Mouse (Mus musculus): ENCODE results near the gene Syn3. TPM values are rescaled to one million over a fixed set of nuclear protein-coding genes. Genes with fewer than 3 reads are reported as not detected.

The Syn3 gene
- polyA plus RNA-seq, 1 experiment from 2014 or later: 7.6 TPM

GRCm38 (mm10) chr10:86312976-86313375 lies 185.7 kb downstream of the Syn3 start:
- no peaks in the 10 kb centered on the region for H3K27me3 ChIP-seq
- H3K9ac ChIP-seq: no peak overlapping the region
- H3K9me3 ChIP-seq (replicated peaks): no peaks in the 10 kb centered on the region
- H3K36me3 ChIP-seq (ENCODE audit: poor library complexity, severe bottlenecking): no peaks in the 10 kb centered on the region
- no peak overlapping the region for H3K27ac ChIP-seq
- ATAC-seq: no peak
- peaks cover 7% of the 10 kb centered on the region; the same call in 1 of the 2 replicates for H3K4me1 ChIP-seq
- no peak overlapping the region for H3K4me3 ChIP-seq
- no peak overlapping the region for H3K4me2 ChIP-seq
- 92% methylated on average over 3 of the region's 3 CpGs for WGBS

GRCm38 (mm10) chr10:86310527-86310926 lies 188.2 kb downstream of the Syn3 start:
- H3K27me3 ChIP-seq: no peaks in the 10 kb centered on the region
- H3K9ac ChIP-seq: no peak overlapping the region
- WGBS: 86% methylated on average over 6 of the region's 6 CpGs
- peaks cover 3% of the 10 kb centered on the region; the same call in 1 of the 2 replicates for H3K4me1 ChIP-seq
- no peak overlapping the region for H3K4me2 ChIP-seq
- H3K4me3 ChIP-seq: no peak overlapping the region
- H3K9me3 ChIP-seq (replicated peaks): no peaks in the 10 kb centered on the region
- no peak overlapping the region for H3K27ac ChIP-seq
- ATAC-seq: no peak
- no peaks in the 10 kb centered on the region for H3K36me3 ChIP-seq (ENCODE audit: poor library complexity, severe bottlenecking)

GRCm38 (mm10) chr10:86307235-86307634 lies 191.5 kb downstream of the Syn3 start:
- ATAC-seq: no peak
- Histone ChIP-seq H3K4me3 (no peak overlapping the region), H3K4me2 (no peak overlapping the region), H3K9me3 (replicated peaks) (no peaks in the 10 kb centered on the region), H3K27me3 (no peaks in the 10 kb centered on the region), H3K4me1 (peaks cover 23% of the 10 kb centered on the region), H3K36me3 (ENCODE audit: poor library complexity, severe bottlenecking) (no peaks in the 10 kb centered on the region), H3K9ac (no peak overlapping the region), H3K27ac (no peak overlapping the region)
- 93% methylated on average over 4 of the region's 4 CpGs for WGBS

GRCm38 (mm10) chr10:86304583-86304982 lies 194.1 kb downstream of the Syn3 start:
- Histone ChIP-seq H3K4me2 (no peak overlapping the region), H3K9ac (no peak overlapping the region), H3K4me3 (no peak overlapping the region), H3K4me1 (peaks cover 47% of the 10 kb centered on the region), H3K27ac (no peak overlapping the region), H3K36me3 (ENCODE audit: poor library complexity, severe bottlenecking) (no peaks in the 10 kb centered on the region), H3K9me3 (replicated peaks) (no peaks in the 10 kb centered on the region), H3K27me3 (peaks cover 6% of the 10 kb centered on the region; the same call in 1 of the 2 replicates)
- no peak for ATAC-seq
- 3% methylated on average over 2 of the region's 2 CpGs for WGBS

- Histone ChIP-seq H3K36me3 (ENCODE audit: poor library complexity, severe bottlenecking) (no peaks in the 10 kb centered on the region), H3K9ac (peak overlapping the region; percentile 16; the same call in 1 of the 2 replicates), H3K4me1 (peaks cover 47% of the 10 kb centered on the region), H3K9me3 (replicated peaks) (no peaks in the 10 kb centered on the region), H3K27me3 (peaks cover 11% of the 10 kb centered on the region; the same call in 1 of the 2 replicates), H3K27ac (0 out of 2 replicates have a peak overlapping the region, but pooled peaks have one; percentile 5), H3K4me2 (peak overlapping the region; percentile 99; the same call in 1 of the 2 replicates), H3K4me3 (no peak overlapping the region)
- ATAC-seq: no peak
- 45% methylated on average over 2 of the region's 2 CpGs for WGBS
Measured at GRCm38 (mm10) chr10:86303495-86303876, 195.2 kb downstream of the Syn3 start.

GRCm38 (mm10) chr10:86302761-86303494 lies 195.8 kb downstream of the Syn3 start:
- Histone ChIP-seq H3K4me2 (peak overlapping the region; percentile 99), H3K36me3 (ENCODE audit: poor library complexity, severe bottlenecking) (no peaks in the 10 kb centered on the region), H3K9me3 (replicated peaks) (no peaks in the 10 kb centered on the region), H3K27me3 (peaks cover 11% of the 10 kb centered on the region; the same call in 1 of the 2 replicates), H3K27ac (peak overlapping the region; percentile 5; the same call in 1 of the 2 replicates), H3K9ac (peak overlapping the region; percentile 16; the same call in 1 of the 2 replicates), H3K4me1 (peaks cover 47% of the 10 kb centered on the region), H3K4me3 (no peak overlapping the region)
- ATAC-seq: peak; percentile 46
- WGBS: 14% methylated on average over 8 of the region's 8 CpGs

GRCm38 (mm10) chr10:86302318-86302648 lies 196.4 kb downstream of the Syn3 start:
- 61% methylated on average over 4 of the region's 4 CpGs for WGBS
- Histone ChIP-seq H3K36me3 (ENCODE audit: poor library complexity, severe bottlenecking) (no peaks in the 10 kb centered on the region), H3K4me3 (peak overlapping the region; percentile 51), H3K9ac (no peak overlapping the region), H3K4me1 (peaks cover 47% of the 10 kb centered on the region), H3K9me3 (replicated peaks) (no peaks in the 10 kb centered on the region), H3K27me3 (peaks cover 11% of the 10 kb centered on the region; the same call in 1 of the 2 replicates), H3K27ac (no peak overlapping the region), H3K4me2 (peak overlapping the region; percentile 99)
- no peak for ATAC-seq

GRCm38 (mm10) chr10:86301593-86302317 lies 196.9 kb downstream of the Syn3 start:
- WGBS: 35% methylated on average over 4 of the region's 4 CpGs
- peaks cover 11% of the 10 kb centered on the region; the same call in 1 of the 2 replicates for H3K27me3 ChIP-seq
- peak overlapping the region; percentile 70; the same call in 1 of the 2 replicates for H3K9ac ChIP-seq
- H3K36me3 ChIP-seq (ENCODE audit: poor library complexity, severe bottlenecking): no peaks in the 10 kb centered on the region
- ATAC-seq: no peak
- peak overlapping the region; percentile 99 for H3K4me2 ChIP-seq
- H3K4me3 ChIP-seq: peak overlapping the region; percentile 51
- peaks cover 47% of the 10 kb centered on the region for H3K4me1 ChIP-seq
- H3K9me3 ChIP-seq (replicated peaks): no peaks in the 10 kb centered on the region
- H3K27ac ChIP-seq: no peak overlapping the region

- WGBS: 2% methylated on average over 10 of the region's 10 CpGs
- H3K4me3 ChIP-seq: peak overlapping the region; percentile 51
Measured at GRCm38 (mm10) chr10:86301117-86301490, 197.6 kb downstream of the Syn3 start.

GRCm38 (mm10) chr10:86300293-86301116 lies 198.2 kb downstream of the Syn3 start, which contains the start of gene Timp3:
TSS of gene Timp3 (plus strand) at chr10:86300372.
- H3K4me3 ChIP-seq: peak within 1 kb of the TSS; percentile 51
- peak; percentile 86 for ATAC-seq
- peaks cover 52% of the 10 kb centered on the region for H3K4me1 ChIP-seq

More at GRCm38 (mm10) chr10:86301117-86301490, 197.6 kb downstream of the Syn3 start:
- peaks cover 47% of the 10 kb centered on the region for H3K4me1 ChIP-seq
- ATAC-seq: no peak
- peak overlapping the region; percentile 99 for H3K4me2 ChIP-seq
- H3K36me3 ChIP-seq (ENCODE audit: poor library complexity, severe bottlenecking): no peaks in the 10 kb centered on the region
- H3K27ac ChIP-seq: no peak overlapping the region
- no peaks in the 10 kb centered on the region for H3K9me3 ChIP-seq (replicated peaks)
- H3K27me3 ChIP-seq: peaks cover 11% of the 10 kb centered on the region; the same call in 1 of the 2 replicates
- peak overlapping the region; percentile 70 for H3K9ac ChIP-seq

GRCm38 (mm10) chr10:86299795-86300194 lies 198.9 kb downstream of the Syn3 start:
- Histone ChIP-seq H3K4me2 (peak overlapping the region; percentile 99), H3K27me3 (peaks cover 11% of the 10 kb centered on the region; the same call in 1 of the 2 replicates), H3K4me3 (peak overlapping the region; percentile 51), H3K36me3 (ENCODE audit: poor library complexity, severe bottlenecking) (no peaks in the 10 kb centered on the region), H3K9ac (peak overlapping the region; percentile 70), H3K4me1 (peaks cover 52% of the 10 kb centered on the region), H3K27ac (no peak overlapping the region), H3K9me3 (replicated peaks) (no peaks in the 10 kb centered on the region)
- WGBS: 34% methylated on average over 6 of the region's 6 CpGs
- no peak for ATAC-seq

More at GRCm38 (mm10) chr10:86300293-86301116, 198.2 kb downstream of the Syn3 start, which contains the start of gene Timp3:
- 1% methylated on average over 65 of the region's 65 CpGs for WGBS
- no peaks in the 10 kb centered on the region for H3K9me3 ChIP-seq (replicated peaks)
- peaks cover 11% of the 10 kb centered on the region; the same call in 1 of the 2 replicates for H3K27me3 ChIP-seq
- no peaks in the 10 kb centered on the region for H3K36me3 ChIP-seq (ENCODE audit: poor library complexity, severe bottlenecking)
- H3K9ac ChIP-seq: peak within 1 kb of the TSS; percentile 70
- H3K4me2 ChIP-seq: peak within 1 kb of the TSS; percentile 99
- H3K27ac ChIP-seq: no peak within 1 kb of the TSS
